Comparison of ENCODE assay signal across 12 mouse cellular contexts in the genomic region with DNA sequence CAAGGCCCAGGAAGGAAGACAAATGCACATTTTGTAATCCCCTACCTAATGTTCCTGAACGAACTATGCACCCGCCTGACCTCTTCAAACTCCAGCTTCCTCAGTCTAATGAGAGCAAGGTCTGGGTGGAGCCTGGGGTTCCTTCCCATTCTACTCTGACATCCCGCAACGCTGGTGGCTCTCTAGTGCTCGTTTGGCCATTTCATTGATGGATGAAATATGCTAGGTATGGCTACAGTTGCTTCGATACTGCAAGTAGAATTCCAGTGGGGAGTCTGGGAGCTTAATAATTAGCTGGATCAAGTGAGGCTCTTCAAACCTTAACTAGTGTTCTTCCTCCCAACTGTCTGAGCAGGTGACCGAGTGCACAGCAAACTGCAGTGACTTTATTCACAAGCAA. TPM values are rescaled to one million over a fixed set of nuclear protein-coding genes. Genes with fewer than 3 reads are reported as not detected.
A peak's percentile ranks its signal among the peaks of the same experiment; 100 is the strongest.
DNase-seq lines count a peak whose midpoint lies in the region; ATAC-seq lines count a peak whose summit lies in the region.
"Had no signal": no experiment of that assay in that cellular context is flagged by ENCODE, and none has a peak within 500 bp of the region (broad histone marks: within the 10 kb centered on the region; RNA-seq: fewer than 3 reads in every experiment).

No protein-coding gene starts in this region.

- DNase-seq in hindbrain, embryonic 10.5 days (ENCODE audit: low spot score) = no peak
- DNase-seq in liver, embryonic 11.5 days (ENCODE audit: low spot score) = no peak
- DNase-seq in right cerebral cortex, postnatal 10 days (ENCODE audit: low spot score in 2 of 2) = no peak
- DNase-seq in right cerebral cortex, postnatal 4 days = no peak
- DNase-seq: gastrocnemius, postnatal 36 days; right cerebral cortex, postnatal 14 days had no signal

- H3K9ac ChIP-seq in hindbrain, embryonic 13.5 days = no peak overlapping the region
- H3K9ac ChIP-seq in intestine, embryonic 16.5 days (ENCODE audit: low read depth, low read length) = no peak overlapping the region
- no peak overlapping the region for H3K9ac ChIP-seq in liver, embryonic 11.5 days (ENCODE audit: low read depth, low read length)
- H3K9ac ChIP-seq: stomach, embryonic 15.5 days had no signal

- no peaks in the 10 kb centered on the region for H3K36me3 ChIP-seq in hindbrain, embryonic 13.5 days
- H3K36me3 ChIP-seq in hindbrain, embryonic 10.5 days = no peaks in the 10 kb centered on the region
- H3K36me3 ChIP-seq in intestine, embryonic 16.5 days (ENCODE audit: control insufficient read depth, insufficient read depth, low read length) = no peaks in the 10 kb centered on the region
- H3K36me3 ChIP-seq in liver, embryonic 11.5 days (ENCODE audit: control insufficient read depth, insufficient read depth, low read length) = no peaks in the 10 kb centered on the region
- H3K36me3 ChIP-seq: midbrain, embryonic 10.5 days; stomach, embryonic 15.5 days had no signal

- peaks cover 24% of the 10 kb centered on the region for H3K27me3 ChIP-seq in hindbrain, embryonic 13.5 days
- peaks cover 10% of the 10 kb centered on the region for H3K27me3 ChIP-seq in hindbrain, embryonic 10.5 days (ENCODE audit: insufficient read depth, poor library complexity, severe bottlenecking)
- H3K27me3 ChIP-seq in intestine, embryonic 16.5 days (replicated peaks; ENCODE audit: control insufficient read depth, insufficient read depth, low read length) = no peaks in the 10 kb centered on the region
- no peaks in the 10 kb centered on the region for H3K27me3 ChIP-seq in liver, embryonic 11.5 days (replicated peaks; ENCODE audit: control insufficient read depth, insufficient read depth, low read length)
- H3K27me3 ChIP-seq: stomach, embryonic 15.5 days had no signal

- peaks cover 3% of the 10 kb centered on the region; the same call in 1 of the 2 replicates for H3K4me1 ChIP-seq in hindbrain, embryonic 13.5 days (replicated peaks)
- 0 out of 2 replicates have a peak, but pooled peaks cover 12% of the 10 kb centered on the region for H3K4me1 ChIP-seq in hindbrain, embryonic 10.5 days (replicated peaks)
- H3K4me1 ChIP-seq in intestine, embryonic 16.5 days (ENCODE audit: control insufficient read depth, insufficient read depth, low read length) = 0 out of 2 replicates have a peak, but pooled peaks cover 2% of the 10 kb centered on the region
- peaks cover 9% of the 10 kb centered on the region for H3K4me1 ChIP-seq in liver, embryonic 11.5 days (replicated peaks; ENCODE audit: control insufficient read depth, insufficient read depth, low read length)

- no peak overlapping the region for H3K4me3 ChIP-seq in hindbrain, embryonic 13.5 days
- no peak overlapping the region for H3K4me3 ChIP-seq in hindbrain, embryonic 10.5 days
- H3K4me3 ChIP-seq in intestine, embryonic 16.5 days (ENCODE audit: low read length) = no peak overlapping the region
- H3K4me3 ChIP-seq in liver, embryonic 11.5 days (ENCODE audit: low read depth, low read length) = no peak overlapping the region
- H3K4me3 ChIP-seq: midbrain, embryonic 10.5 days; stomach, embryonic 15.5 days had no signal

- no peak overlapping the region for H3K27ac ChIP-seq in hindbrain, embryonic 13.5 days
- no peak overlapping the region for H3K27ac ChIP-seq in hindbrain, embryonic 10.5 days
- H3K27ac ChIP-seq in intestine, embryonic 16.5 days (ENCODE audit: low read length) = no peak overlapping the region
- no peak overlapping the region for H3K27ac ChIP-seq in liver, embryonic 11.5 days (ENCODE audit: low read depth, low read length)
- H3K27ac ChIP-seq: midbrain, embryonic 10.5 days; stomach, embryonic 15.5 days had no signal

- no peak for ATAC-seq in hindbrain, embryonic 13.5 days (ENCODE audit: low FRiP score)
- 0 out of 2 replicates have a peak, but pooled peaks have one; percentile 39 for ATAC-seq in common myeloid progenitor, adult 5-6 weeks (replicated peaks; ENCODE audit: low read depth, poor library complexity, severe bottlenecking)
- peak; percentile 55 for ATAC-seq in intestine, embryonic 16.5 days
- ATAC-seq in liver, embryonic 11.5 days (replicated peaks; ENCODE audit: low FRiP score) = no peak

- WGBS in hindbrain, embryonic 13.5 days = 63% methylated on average over 7 of the region's 7 CpGs
- 65% methylated on average over 7 of the region's 7 CpGs for WGBS in hindbrain, embryonic 10.5 days
- 43% methylated on average over 7 of the region's 7 CpGs for WGBS in intestine, embryonic 16.5 days
- WGBS in liver, embryonic 11.5 days = 41% methylated on average over 7 of the region's 7 CpGs

- H3K4me2 ChIP-seq in hindbrain, embryonic 13.5 days = peak overlapping the region; percentile 32; the same call in 1 of the 2 replicates
- peak overlapping the region; percentile 24; the same call in 1 of the 2 replicates for H3K4me2 ChIP-seq in intestine, embryonic 16.5 days (ENCODE audit: low read depth, low read length)
- peak overlapping the region; percentile 48; the same call in 1 of the 2 replicates for H3K4me2 ChIP-seq in liver, embryonic 11.5 days

- H3K9me3 ChIP-seq in hindbrain, embryonic 13.5 days = no peaks in the 10 kb centered on the region
- no peaks in the 10 kb centered on the region for H3K9me3 ChIP-seq in hindbrain, embryonic 10.5 days
- 0 out of 2 replicates have a peak, but pooled peaks cover 3% of the 10 kb centered on the region for H3K9me3 ChIP-seq in intestine, embryonic 16.5 days (ENCODE audit: control insufficient read depth, low read length)
- no peaks in the 10 kb centered on the region for H3K9me3 ChIP-seq in liver, embryonic 11.5 days (ENCODE audit: control insufficient read depth, low read length)
- H3K9me3 ChIP-seq: midbrain, embryonic 10.5 days; stomach, embryonic 15.5 days had no signal

RNA-seq across cellular contexts. Expression of a gene that starts 26.2 kb away (rescaled TPM):
- polyA plus RNA-seq in hindbrain, embryonic 13.5 days (2015; fragmentation: Nextera tagmentation; extraction: Ambion mirVana) = 5.4 and 6.6 TPM in 2 replicates
- 1.6 and 3.8 TPM in 2 replicates for polyA plus RNA-seq in hindbrain, embryonic 10.5 days (2016; fragmentation: Nextera tagmentation; extraction: Ambion mirVana)
- total RNA-seq in common myeloid progenitor, adult 5-6 weeks (2017) = not detected in 2 replicates
- polyA plus RNA-seq in intestine, embryonic 16.5 days (2015; fragmentation: Nextera tagmentation; extraction: Ambion mirVana) = 0.80 and 1.0 TPM in 2 replicates
- polyA plus RNA-seq in liver, embryonic 11.5 days (2014; fragmentation: Nextera tagmentation; extraction: Ambion mirVana) = not detected in 2 replicates
- polyA plus RNA-seq: brain, embryonic 14.5 days had no signal

Comparison
In these comparisons a context has a peak if more than half of its experiments do, and no peak if none do; other contexts are left out.
1. ATAC-seq: peak in common myeloid progenitor, adult 5-6 weeks (single experiment) and intestine, embryonic 16.5 days (single experiment); none in hindbrain, embryonic 13.5 days (single experiment) and liver, embryonic 11.5 days (single experiment).
2. Peak in every context shown above with its lines, with median percentiles within 50 percentile points of each other: H3K4me2 ChIP-seq.